ENCODE assay signal across 24 mouse cellular contexts in genomic region chr11:52886559-52887303, GRCm38 (mm10).
DNase-seq lines count a peak whose midpoint lies in the region; ATAC-seq and TF ChIP-seq lines count a peak whose summit lies in the region.
"Had no signal": no experiment of that assay in that cellular context is flagged by ENCODE, and none has a peak within 500 bp of the region (broad histone marks: within the 10 kb centered on the region; RNA-seq: fewer than 3 reads in every experiment).

No protein-coding gene starts in this region.

- no peaks in the 10 kb centered on the region for H3K27me3 ChIP-seq in heart, postnatal 0 days (ENCODE audit: control insufficient read depth, insufficient read depth, low read length)
- no peaks in the 10 kb centered on the region for H3K27me3 ChIP-seq in ES-Bruce4 (ENCODE audit: control insufficient read depth, insufficient read depth, low read length, poor library complexity, severe bottlenecking)
- no peaks in the 10 kb centered on the region for H3K27me3 ChIP-seq in embryonic facial prominence, embryonic 11.5 days (ENCODE audit: control insufficient read depth, insufficient read depth, low read length)
- H3K27me3 ChIP-seq: heart, embryonic 13.5 days; hindbrain, embryonic 15.5 days; limb, embryonic 15.5 days; liver, embryonic 15.5 days; stomach, embryonic 15.5 days had no signal

- H3K9ac ChIP-seq in heart, postnatal 0 days (replicated peaks; ENCODE audit: low read depth, low read length): no peak overlapping the region
- H3K9ac ChIP-seq in ES-Bruce4 (ENCODE audit: low read depth, poor library complexity, severe bottlenecking): no peak overlapping the region
- H3K9ac ChIP-seq in embryonic facial prominence, embryonic 11.5 days (replicated peaks; ENCODE audit: low read length): no peak overlapping the region
- H3K9ac ChIP-seq: embryonic facial prominence, embryonic 15.5 days; heart, embryonic 13.5 days; hindbrain, embryonic 15.5 days; limb, embryonic 15.5 days; liver, embryonic 15.5 days; midbrain, embryonic 13.5 days; stomach, embryonic 15.5 days had no signal

- H3K9me3 ChIP-seq in heart, postnatal 0 days (replicated peaks; ENCODE audit: control insufficient read depth, low read length): no peaks in the 10 kb centered on the region
- H3K9me3 ChIP-seq in ES-Bruce4 (replicated peaks; ENCODE audit: control insufficient read depth, insufficient read depth, low read length, poor library complexity, severe bottlenecking): no peaks in the 10 kb centered on the region
- no peaks in the 10 kb centered on the region for H3K9me3 ChIP-seq in embryonic facial prominence, embryonic 11.5 days (replicated peaks; ENCODE audit: control insufficient read depth, low read length)
- H3K9me3 ChIP-seq: embryonic facial prominence, embryonic 15.5 days; forebrain, embryonic 10.5 days; G1E; heart, embryonic 13.5 days; hindbrain, embryonic 15.5 days; limb, embryonic 15.5 days; liver, embryonic 15.5 days; midbrain, embryonic 13.5 days; stomach, embryonic 15.5 days had no signal

- WGBS in heart, postnatal 0 days: 31% methylated on average over 6 of the region's 6 CpGs
- WGBS in embryonic facial prominence, embryonic 11.5 days: 18% methylated on average over 5 of the region's 6 CpGs

- H3K36me3 ChIP-seq in heart, postnatal 0 days (replicated peaks; ENCODE audit: control insufficient read depth, insufficient read depth, low read length): no peaks in the 10 kb centered on the region
- no peaks in the 10 kb centered on the region for H3K36me3 ChIP-seq in ES-Bruce4 (ENCODE audit: control insufficient read depth, insufficient read depth, low read length, poor library complexity, severe bottlenecking)
- no peaks in the 10 kb centered on the region for H3K36me3 ChIP-seq in embryonic facial prominence, embryonic 11.5 days (replicated peaks; ENCODE audit: control insufficient read depth, insufficient read depth, low read depth, low read length)
- H3K36me3 ChIP-seq: embryonic facial prominence, embryonic 15.5 days; forebrain, embryonic 10.5 days; G1E; heart, embryonic 13.5 days; hindbrain, embryonic 15.5 days; limb, embryonic 15.5 days; liver, embryonic 15.5 days; midbrain, embryonic 13.5 days; stomach, embryonic 15.5 days had no signal

- peak overlapping the region; percentile 2; the same call in 1 of the 2 replicates for H3K27ac ChIP-seq in heart, postnatal 0 days (ENCODE audit: low read depth)
- H3K27ac ChIP-seq in ES-Bruce4 (ENCODE audit: insufficient read depth, low read length): no peak overlapping the region
- no peak overlapping the region for H3K27ac ChIP-seq in embryonic facial prominence, embryonic 11.5 days (replicated peaks; ENCODE audit: low read depth, low read length)
- H3K27ac ChIP-seq: embryonic facial prominence, embryonic 15.5 days; gastrocnemius, adult 2 months; heart, embryonic 13.5 days; hindbrain, embryonic 15.5 days; limb, embryonic 15.5 days; liver, embryonic 15.5 days; midbrain, embryonic 13.5 days; stomach, embryonic 15.5 days had no signal

- no peak for TF ChIP-seq EP300 in heart, postnatal 0 days (IDR thresholded peaks at IDR 0.05; ENCODE audit: low read depth)
- peak; percentile 63; the same call in 1 of the 2 replicates for TF ChIP-seq EP300 in ES-Bruce4 (IDR thresholded peaks at IDR 0.05; ENCODE audit: insufficient read depth, low read depth, low read length)

- no peak for DNase-seq in heart, postnatal 0 days (ENCODE audit: low spot score)
- no peak for DNase-seq in heart, adult 11 months
- peak; percentile 14 for DNase-seq in embryonic facial prominence, embryonic 11.5 days (ENCODE audit: low spot score)
- DNase-seq in thymus, postnatal 10 days (ENCODE audit: low spot score in 2 of 2): peak; percentile 60 to 74
- DNase-seq in T-cell, adult 2 months (ENCODE audit: low spot score): no peak
- DNase-seq in cerebellum, postnatal 14 days: no peak
- DNase-seq: cerebellum, adult 9-10 months; gastrocnemius, adult 2 months; heart, postnatal 36 days; layer of hippocampus, postnatal 36 days; lung, postnatal 10 days; right cerebral cortex, postnatal 25 days had no signal

- 0 out of 2 replicates have a peak, but pooled peaks cover 5% of the 10 kb centered on the region for H3K4me1 ChIP-seq in heart, postnatal 0 days (ENCODE audit: control insufficient read depth, insufficient read depth)
- H3K4me1 ChIP-seq in ES-Bruce4 (ENCODE audit: control insufficient read depth, insufficient read depth, low read length): peaks cover 2% of the 10 kb centered on the region
- H3K4me1 ChIP-seq in embryonic facial prominence, embryonic 11.5 days (ENCODE audit: control insufficient read depth, insufficient read depth, low read length): no peaks in the 10 kb centered on the region
- H3K4me1 ChIP-seq: liver, embryonic 15.5 days had no signal

- no peak for TF ChIP-seq POLR2A in ES-Bruce4 (IDR thresholded peaks at IDR 0.05; ENCODE audit: insufficient read depth, low read length)

- TF ChIP-seq CTCF in heart, postnatal 0 days (IDR thresholded peaks at IDR 0.05; ENCODE audit: low read depth): no peak
- TF ChIP-seq CTCF in ES-Bruce4 (IDR thresholded peaks at IDR 0.05; ENCODE audit: low read depth, low read length): no peak

- H3K4me3 ChIP-seq in heart, postnatal 0 days (ENCODE audit: low read depth, low read length): no peak overlapping the region
- H3K4me3 ChIP-seq in ES-Bruce4 (ENCODE audit: low read depth, low read length): no peak overlapping the region
- no peak overlapping the region for H3K4me3 ChIP-seq in embryonic facial prominence, embryonic 11.5 days (ENCODE audit: low read depth, low read length)
- H3K4me3 ChIP-seq: embryonic facial prominence, embryonic 15.5 days; forebrain, embryonic 10.5 days; gastrocnemius, adult 2 months; heart, embryonic 13.5 days; hindbrain, embryonic 15.5 days; limb, embryonic 15.5 days; liver, embryonic 15.5 days; midbrain, embryonic 13.5 days; stomach, embryonic 15.5 days had no signal

- ATAC-seq in heart, postnatal 0 days (ENCODE audit: insufficient read depth, low read depth): no peak
- ATAC-seq in embryonic facial prominence, embryonic 11.5 days (replicated peaks; ENCODE audit: insufficient number of reproducible peaks, low FRiP score, low TSS enrichment, low read depth): no peak
- no peak for ATAC-seq in erythroid progenitor cell, adult 5-6 weeks (replicated peaks; ENCODE audit: low FRiP score, poor library complexity, severe bottlenecking)
- ATAC-seq: intestine, postnatal 0 days; midbrain, embryonic 13.5 days had no signal

- H3K4me2 ChIP-seq in heart, postnatal 0 days (ENCODE audit: low read depth, low read length): no peak overlapping the region
- no peak overlapping the region for H3K4me2 ChIP-seq in embryonic facial prominence, embryonic 11.5 days (ENCODE audit: low read depth, low read length)
- H3K4me2 ChIP-seq: embryonic facial prominence, embryonic 15.5 days; heart, embryonic 13.5 days; hindbrain, embryonic 15.5 days; limb, embryonic 15.5 days; liver, embryonic 15.5 days; midbrain, embryonic 13.5 days; stomach, embryonic 15.5 days had no signal

Comparison
In these comparisons a context has a peak if more than half of its experiments do, and no peak if none do; other contexts are left out.
1. DNase-seq: peak in embryonic facial prominence, embryonic 11.5 days (single experiment) and thymus, postnatal 10 days (2 of 2); none in heart, postnatal 0 days (single experiment), heart, adult 11 months (single experiment), T-cell, adult 2 months (single experiment) and cerebellum, postnatal 14 days (0 of 2).